Mouse (Mus musculus) heart, embryonic 14.5 days (tissue): ENCODE results near the gene A130010J15Rik. TPM values are rescaled to one million over a fixed set of nuclear protein-coding genes. Genes with fewer than 3 reads are reported as not detected.

Experiments
- ATAC-seq: fragments of 200-750 bp; cut with Nextera tagmentation; 2 replicates; pipeline ENCODE4 v1.8.0; 2017; ENCODE audit warnings: low read depth, moderate TSS enrichment; ENCODE audit not compliant: insufficient number of reproducible peaks, insufficient read depth, low FRiP score
- H3K27ac ChIP-seq, 2 experiments: fragments of 200-500 bp in 1 of 2; fragments of 300-500 bp in 1 of 2; sonication (generic) in 1 of 2; replicated peaks in 1 of 2; 2 replicates each; pipeline ENCODE4 v1.5.1; 2012 to 2014; ENCODE audit warnings: low read depth in 2 of 2, low read length in 2 of 2, control low read depth in 1 of 2, mild to moderate bottlenecking in 1 of 2, mixed read lengths in 1 of 2; ENCODE audit not compliant: control insufficient read depth in 1 of 2, insufficient read depth in 1 of 2
- H3K27me3 ChIP-seq: fragments of 300-500 bp; sonication (generic); 2 replicates; pipeline ENCODE4 v1.6.1; 2014; ENCODE audit warnings: mild to moderate bottlenecking, low read length, control low read depth; ENCODE audit not compliant: control insufficient read depth, insufficient read depth
- H3K36me3 ChIP-seq: fragments of 300-500 bp; sonication (generic); 2 replicates; pipeline ENCODE4 v1.6.1; 2014; ENCODE audit warnings: mild to moderate bottlenecking, control low read depth, low read length, mixed read lengths; ENCODE audit not compliant: control insufficient read depth, insufficient read depth
- H3K4me1 ChIP-seq, 2 experiments: fragments of 200-500 bp in 1 of 2; fragments of 300-500 bp in 1 of 2; sonication (generic) in 1 of 2; 2 replicates each; pipeline ENCODE4 v1.6.1; 2012 to 2014; ENCODE audit warnings: low read length in 2 of 2, control low read depth in 1 of 2, mixed read lengths in 1 of 2; ENCODE audit not compliant: control insufficient read depth in 2 of 2, insufficient read depth in 2 of 2
- H3K4me2 ChIP-seq: fragments of 300-500 bp; sonication (generic); 2 replicates; pipeline ENCODE4 v1.6.1; 2014; ENCODE audit warnings: mild to moderate bottlenecking, low read length
- H3K4me3 ChIP-seq, 2 experiments: fragments of 200-500 bp in 1 of 2; fragments of 300-500 bp in 1 of 2; sonication (generic) in 1 of 2; 2 replicates each; pipeline ENCODE4 v1.5.1; 2012 to 2014; ENCODE audit warnings: low read length in 2 of 2, mild to moderate bottlenecking in 2 of 2, control low read depth in 1 of 2, low read depth in 1 of 2, moderate library complexity in 1 of 2; ENCODE audit not compliant: control insufficient read depth in 1 of 2, insufficient read depth in 1 of 2
- H3K9ac ChIP-seq: fragments of 300-500 bp; sonication (generic); 2 replicates; pipeline ENCODE4 v1.6.1; 2014; ENCODE audit warnings: mild to moderate bottlenecking, low read length
- H3K9me3 ChIP-seq: fragments of 300-500 bp; sonication (generic); 2 replicates; pipeline ENCODE4 v1.6.1; 2016; ENCODE audit warnings: low read length, control low read depth; ENCODE audit not compliant: control insufficient read depth
- WGBS: fragments of 180-500 bp; shearing (Covaris S2); extraction: QIAGEN DNeasy Blood & Tissue Kit; methylation state at CpG from one replicate; pipeline ENCODE4 v1.1.7; 2014; 5-methylcytosine and 5-hydroxymethylcytosine counted together
- polyA plus RNA-seq: library from polyadenylated mRNA; unstranded; fragments of >200 nt; fragmentation: Nextera tagmentation; extraction: Ambion mirVana; gene quantifications from 2 replicates; pipeline ENCODE4 v1.2.1, GENCODE M21; 2014

The A130010J15Rik gene
- polyA plus RNA-seq, 1 experiment from 2014 or later = 13.4 TPM

DNA sequence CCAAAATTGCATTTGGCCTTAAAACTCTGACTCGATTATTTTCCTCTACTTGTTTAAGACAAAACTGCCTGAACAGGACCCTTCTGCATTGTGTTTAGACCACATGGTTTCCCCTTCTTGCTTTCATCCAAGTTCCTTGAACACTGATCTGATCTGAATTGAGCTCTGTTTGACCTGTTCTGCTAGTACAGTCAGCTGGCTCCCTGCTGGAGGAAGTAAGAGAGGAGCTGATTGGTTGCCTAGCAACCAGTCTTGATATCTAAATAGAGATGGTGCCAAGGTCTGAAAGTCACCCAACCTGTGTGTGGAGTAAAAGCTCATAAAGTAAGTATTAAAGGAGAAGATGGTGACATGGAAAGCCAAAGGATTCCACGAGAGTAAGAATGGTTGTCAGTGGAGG lies 2.0 kb downstream of the A130010J15Rik start:
- Histone ChIP-seq H3K9me3 (no peaks in the 10 kb centered on the region), H3K4me1 (peaks cover 12 to 26% of the 10 kb centered on the region in 2 experiments), H3K9ac (no peak overlapping the region), H3K27me3 (no peaks in the 10 kb centered on the region), H3K4me3 (no peak overlapping the region), H3K36me3 (no peaks in the 10 kb centered on the region), H3K27ac (no peak overlapping the region), H3K4me2 (no peak overlapping the region)
- WGBS = 71% methylated on average over 2 of the region's 2 CpGs
- ATAC-seq = no peak

GRCm38 (mm10) chr1:193172991-193173809 lies 5.4 kb downstream of the A130010J15Rik start:
- Histone ChIP-seq H3K9me3 (no peaks in the 10 kb centered on the region), H3K4me3 (peak overlapping the region; percentile 80 to 81), H3K9ac (peak overlapping the region; percentile 89), H3K4me1 (peaks cover 14 to 36% of the 10 kb centered on the region in 2 experiments), H3K36me3 (peaks cover 3% of the 10 kb centered on the region; the same call in 1 of the 2 replicates), H3K27me3 (no peaks in the 10 kb centered on the region), H3K4me2 (peak overlapping the region; percentile 84), H3K27ac (peak overlapping the region; percentile 91 to 92)
- ATAC-seq = peak; percentile 99
- WGBS = under 1% methylated on average over 48 of the region's 48 CpGs

DNA sequence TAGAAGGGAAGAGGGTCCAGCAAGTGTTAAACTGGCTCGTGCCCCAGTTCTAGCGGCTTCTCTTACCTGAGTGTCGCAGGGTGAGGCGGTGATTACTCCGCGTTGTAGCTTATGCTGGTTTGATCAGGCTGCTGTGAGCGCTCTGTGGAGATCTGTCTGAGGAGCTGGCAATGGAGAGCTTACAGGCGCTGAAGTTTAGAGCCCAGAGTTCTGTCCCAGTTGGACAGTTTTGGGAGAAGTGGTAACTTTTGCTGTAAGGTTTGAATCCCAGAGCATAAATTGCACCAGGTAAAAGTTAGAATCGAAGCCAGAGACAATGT lies 5.9 kb downstream of the A130010J15Rik start:
- H3K4me1 ChIP-seq = peaks cover 14 to 36% of the 10 kb centered on the region in 2 experiments
- H3K36me3 ChIP-seq = peaks cover 3% of the 10 kb centered on the region; the same call in 1 of the 2 replicates
- H3K9me3 ChIP-seq = no peaks in the 10 kb centered on the region
- peak overlapping the region; percentile 80 to 81 for H3K4me3 ChIP-seq
- peak overlapping the region; percentile 91 to 92 for H3K27ac ChIP-seq
- no peak; the same call in 1 of the 2 replicates for ATAC-seq
- no peaks in the 10 kb centered on the region for H3K27me3 ChIP-seq
- H3K9ac ChIP-seq = peak overlapping the region; percentile 89
- H3K4me2 ChIP-seq = peak overlapping the region; percentile 84
- WGBS = 16% methylated on average over 9 of the region's 9 CpGs

DNA sequence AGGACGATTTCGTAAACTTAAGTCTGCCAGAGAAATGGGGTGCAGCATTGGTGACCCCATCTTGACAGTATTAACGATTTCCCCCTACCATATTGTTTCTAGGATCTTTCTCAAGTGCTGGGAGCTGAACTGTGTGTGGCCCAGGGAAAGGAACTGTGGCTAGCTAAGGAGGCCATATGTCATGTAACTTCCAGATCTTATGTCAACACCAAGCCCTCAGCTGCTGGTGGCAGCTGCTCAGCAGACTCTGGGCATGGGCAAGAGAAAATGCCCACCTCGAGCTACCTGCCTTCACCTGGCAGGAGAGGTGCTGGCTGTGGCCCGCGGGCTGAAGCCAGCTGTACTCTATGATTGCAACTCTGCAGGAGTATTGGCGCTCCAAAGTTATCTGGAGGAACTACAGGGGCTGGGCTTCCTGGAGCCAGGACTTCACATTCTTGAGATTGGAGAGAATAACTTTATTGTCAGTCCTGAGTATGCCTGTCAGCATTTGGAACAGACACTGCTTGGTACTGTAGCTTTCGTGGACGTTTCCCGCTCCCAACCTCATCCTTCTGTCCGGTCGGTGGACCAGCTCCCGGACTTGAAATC lies 6.4 kb downstream of the A130010J15Rik start:
- no peak for ATAC-seq
- Histone ChIP-seq H3K4me3 (peak overlapping the region; percentile 80 to 81), H3K9ac (peak overlapping the region; percentile 89)

GRCm38 (mm10) chr1:193181104-193181503 lies 13.3 kb downstream of the A130010J15Rik start:
- Histone ChIP-seq H3K36me3 (peaks cover 3% of the 10 kb centered on the region; the same call in 1 of the 2 replicates), H3K4me3 (no peak overlapping the region), H3K27me3 (no peaks in the 10 kb centered on the region), H3K9ac (no peak overlapping the region), H3K9me3 (no peaks in the 10 kb centered on the region), H3K4me2 (no peak overlapping the region), H3K27ac (no peak overlapping the region), H3K4me1 (no peaks in the 10 kb centered on the region)
- 82% methylated on average over 3 of the region's 3 CpGs for WGBS
- ATAC-seq = no peak

More for the DNA sequence above, 6.4 kb downstream of the A130010J15Rik start:
- H3K27me3 ChIP-seq = no peaks in the 10 kb centered on the region
- peak overlapping the region; percentile 91 to 92 for H3K27ac ChIP-seq
- H3K9me3 ChIP-seq = no peaks in the 10 kb centered on the region
- peak overlapping the region; percentile 84 for H3K4me2 ChIP-seq
- WGBS = 48% methylated on average over 13 of the region's 13 CpGs
- peaks cover 14 to 36% of the 10 kb centered on the region in 2 experiments for H3K4me1 ChIP-seq
- H3K36me3 ChIP-seq = peaks cover 3% of the 10 kb centered on the region; the same call in 1 of the 2 replicates

GRCm38 (mm10) chr1:193188257-193188656 lies 20.4 kb downstream of the A130010J15Rik start:
- H3K9me3 ChIP-seq = no peaks in the 10 kb centered on the region
- peak overlapping the region; percentile 82 to 89 for H3K27ac ChIP-seq
- H3K4me2 ChIP-seq = no peak overlapping the region
- H3K4me3 ChIP-seq = no peak overlapping the region
- H3K36me3 ChIP-seq = no peaks in the 10 kb centered on the region
- ATAC-seq = no peak
- WGBS = 67% methylated on average over 6 of the region's 6 CpGs
- H3K4me1 ChIP-seq = peaks cover 36 to 41% of the 10 kb centered on the region in 2 experiments
- H3K9ac ChIP-seq = no peak overlapping the region
- no peaks in the 10 kb centered on the region for H3K27me3 ChIP-seq

DNA sequence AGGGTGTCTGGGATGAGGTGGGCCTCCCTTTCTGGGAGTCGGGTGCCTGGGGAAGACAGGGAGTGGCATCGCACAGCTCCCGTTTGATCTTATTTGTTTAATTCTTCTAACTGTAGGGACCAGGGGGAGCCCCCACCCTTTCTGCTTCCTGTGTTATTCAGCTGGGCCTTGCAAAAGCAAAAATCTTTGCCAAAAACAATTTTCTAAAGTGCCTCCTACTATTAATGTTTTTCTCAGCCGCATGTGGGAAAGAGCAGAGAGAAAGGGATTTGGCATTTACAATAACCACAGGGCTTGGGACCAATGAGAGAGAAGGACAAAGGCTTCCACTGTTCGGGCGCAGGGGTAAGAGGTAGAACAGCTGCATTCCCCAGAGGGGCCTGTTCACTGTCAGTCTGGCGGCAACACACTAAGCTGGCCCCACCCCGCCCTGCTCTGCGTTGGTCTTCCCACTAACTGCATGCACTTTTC lies 21.3 kb downstream of the A130010J15Rik start:
- Histone ChIP-seq H3K36me3 (no peaks in the 10 kb centered on the region), H3K4me2 (peak overlapping the region; percentile 17), H3K4me1 (peaks cover 36 to 41% of the 10 kb centered on the region in 2 experiments), H3K27ac (peak overlapping the region; percentile 82 to 89), H3K4me3 (no peak overlapping the region), H3K9me3 (no peaks in the 10 kb centered on the region), H3K9ac (no peak overlapping the region), H3K27me3 (no peaks in the 10 kb centered on the region)
- ATAC-seq = peak; percentile 95
- 5% methylated on average over 9 of the region's 9 CpGs for whole genome bisulfite sequencing
